Mouse (Mus musculus) limb, embryonic 10.5 days (tissue): ENCODE results near the gene 1700013F07Rik. TPM values are rescaled to one million over a fixed set of nuclear protein-coding genes. Genes with fewer than 3 reads are reported as not detected.
"Not testable (repeated sequence)": the region's sequence is repeated elsewhere in the genome, so short reads cannot be mapped to it uniquely, and the experiment has no call there.

Experiments
- DNase-seq: peaks from one replicate; pipeline ENCODE4 v3.0.0-alpha.2; 2017; ENCODE audit warnings: low spot score
- H3K27ac ChIP-seq: fragments of 300-500 bp; sonication (generic); 2 replicates; pipeline ENCODE4 v1.5.1; 2016; ENCODE audit warnings: mild to moderate bottlenecking
- H3K27me3 ChIP-seq: fragments of 300-500 bp; sonication (generic); 2 replicates; pipeline ENCODE4 v1.6.1; 2016; ENCODE audit warnings: low read depth, mild to moderate bottlenecking; ENCODE audit not compliant: poor library complexity, severe bottlenecking
- H3K36me3 ChIP-seq: fragments of 300-500 bp; sonication (generic); 2 replicates; pipeline ENCODE4 v1.6.1; 2016; ENCODE audit warnings: mild to moderate bottlenecking, moderate library complexity
- H3K4me1 ChIP-seq: fragments of 300-500 bp; sonication (generic); 2 replicates; pipeline ENCODE4 v1.6.1; 2016
- H3K4me3 ChIP-seq: fragments of 300-500 bp; sonication (generic); 2 replicates; pipeline ENCODE4 v1.5.1; 2016; ENCODE audit warnings: mild to moderate bottlenecking, moderate library complexity
- H3K9me3 ChIP-seq: fragments of 300-500 bp; sonication (generic); replicated peaks from 2 replicates; pipeline ENCODE4 v1.6.1; 2016; ENCODE audit warnings: mild to moderate bottlenecking
- WGBS: fragments of 180-500 bp; shearing (Covaris S2); methylation state at CpG from one replicate; pipeline ENCODE4 v1.1.7; 2016; 5-methylcytosine and 5-hydroxymethylcytosine counted together
- polyA plus RNA-seq: library from polyadenylated mRNA; unstranded; fragments of >200 nt; fragmentation: Nextera tagmentation; extraction: Ambion mirVana; gene quantifications from 2 replicates; pipeline ENCODE4 v1.2.1, GENCODE M21; 2016

Gene 1700013F07Rik
- 0.20 TPM in 1 of 2 replicates, not detected in the other for polyA plus RNA-seq

DNA sequence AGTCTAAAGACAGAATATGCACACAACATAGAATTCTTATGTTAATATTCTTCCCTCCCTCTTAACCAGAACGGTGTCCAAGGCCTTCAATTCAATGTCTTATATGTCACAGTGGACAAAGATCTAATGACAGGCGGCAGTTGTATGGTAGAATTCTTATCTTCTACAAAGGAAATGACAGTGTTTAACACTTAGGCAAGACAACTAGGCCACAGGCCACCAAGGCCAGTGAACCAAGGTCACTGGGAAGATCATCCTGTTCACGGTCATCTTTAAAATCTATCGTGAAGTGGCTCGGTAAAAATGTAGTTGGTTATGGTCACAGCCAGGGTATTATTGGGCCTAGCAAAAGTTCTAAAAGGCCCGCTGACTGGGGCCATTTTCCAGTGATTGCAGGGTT is at the start of gene 1700013F07Rik:
1700013F07Rik (plus strand) TSS at position 200 of the 400 bp plus-strand sequence.
- WGBS = 92% methylated on average over 6 of the region's 6 CpGs
- no peak for DNase-seq
- no peak within 1 kb of the TSS for H3K4me3 ChIP-seq
- H3K36me3 ChIP-seq = no peaks in the 10 kb centered on the region
- peaks cover 11% of the 10 kb centered on the region for H3K4me1 ChIP-seq
- no peak within 1 kb of the TSS for H3K27ac ChIP-seq
- H3K9me3 ChIP-seq = no peaks in the 10 kb centered on the region
- peaks cover 49% of the 10 kb centered on the region for H3K27me3 ChIP-seq

DNA sequence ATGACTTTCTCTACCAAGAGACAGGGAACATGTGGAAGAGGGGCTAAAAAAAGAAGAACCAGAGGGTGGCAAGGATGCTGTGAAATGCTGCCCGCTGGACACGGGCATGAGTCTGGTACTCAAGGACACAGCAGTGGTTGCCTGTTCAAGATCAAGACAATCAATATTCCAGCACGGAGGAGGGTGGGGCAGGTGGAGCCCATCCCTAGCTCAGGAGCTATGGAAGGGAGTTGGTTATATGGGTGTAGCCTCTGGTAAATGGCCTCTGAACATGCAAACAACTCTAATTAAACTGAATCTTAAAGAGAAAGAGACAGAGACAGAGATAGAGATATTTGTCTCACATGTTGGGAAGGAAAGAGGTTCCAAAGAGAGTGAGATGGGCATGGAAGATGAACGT is 49.2 kb upstream of the 1700013F07Rik start:
- no peak for DNase-seq
- H3K36me3 ChIP-seq = no peaks in the 10 kb centered on the region
- no peak overlapping the region for H3K4me3 ChIP-seq
- H3K27me3 ChIP-seq = no peaks in the 10 kb centered on the region
- 91% methylated on average over 4 of the region's 4 CpGs for WGBS
- H3K4me1 ChIP-seq = no peaks in the 10 kb centered on the region
- H3K9me3 ChIP-seq = no peaks in the 10 kb centered on the region
- H3K27ac ChIP-seq = no peak overlapping the region

DNA sequence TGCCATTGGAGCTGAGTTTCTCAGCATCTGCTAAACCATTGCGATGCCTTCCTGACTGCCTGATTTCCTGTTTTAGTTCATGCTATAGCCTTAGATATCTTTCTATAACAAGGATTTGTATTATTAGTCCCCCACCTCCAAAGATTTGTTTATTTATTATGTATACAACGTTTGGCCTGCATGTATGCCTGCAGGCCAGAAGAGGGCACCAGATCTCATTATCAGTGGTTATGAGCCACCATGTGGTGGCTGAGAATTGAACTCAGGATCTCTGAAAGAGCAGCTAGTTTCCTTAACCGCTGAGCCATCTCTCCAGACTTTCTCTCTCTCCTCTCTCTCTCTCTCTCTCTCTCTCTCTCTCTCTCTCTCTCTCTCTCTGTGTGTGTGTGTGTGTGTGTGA is 44.0 kb upstream of the 1700013F07Rik start:
- H3K4me3 ChIP-seq = no peak overlapping the region
- no peak for DNase-seq
- no peaks in the 10 kb centered on the region for H3K27me3 ChIP-seq
- no peak overlapping the region for H3K27ac ChIP-seq
- 37% methylated on average over 3 of the region's 3 CpGs for WGBS
- H3K4me1 ChIP-seq = peaks cover under 1% of the 10 kb centered on the region; the same call in 1 of the 2 replicates
- H3K36me3 ChIP-seq = no peaks in the 10 kb centered on the region
- H3K9me3 ChIP-seq = no peaks in the 10 kb centered on the region

DNA sequence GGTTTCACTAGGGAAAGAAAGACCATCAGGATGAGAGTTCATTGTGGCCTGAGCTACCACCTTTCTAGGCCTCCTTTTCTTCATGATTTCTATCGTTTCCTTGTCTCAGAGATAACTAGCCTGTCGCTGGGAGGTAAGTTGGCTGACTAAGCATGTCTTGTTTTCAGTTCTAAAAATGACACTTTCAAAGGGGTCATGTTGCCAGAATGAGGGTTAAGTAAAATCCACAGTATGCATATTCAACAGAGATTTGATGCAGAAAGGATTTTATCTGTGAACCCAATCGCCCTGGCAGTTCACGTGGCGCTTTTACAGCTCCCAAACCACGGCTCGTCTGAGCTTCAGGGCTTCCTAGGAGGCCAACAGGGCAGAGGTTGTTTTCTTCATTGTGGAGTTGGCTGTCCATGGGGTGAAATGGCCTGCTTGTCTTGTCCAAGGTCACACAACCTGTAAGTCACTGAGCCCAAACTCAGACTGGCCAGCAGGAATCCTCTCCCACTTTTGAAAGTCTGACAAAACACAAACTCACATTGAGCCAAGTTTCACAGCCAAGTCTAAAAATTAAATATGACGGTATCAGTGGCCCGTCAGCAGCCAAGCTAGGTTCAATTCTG is 39.0 kb upstream of the 1700013F07Rik start:
- no peaks in the 10 kb centered on the region for H3K27me3 ChIP-seq
- DNase-seq = no peak
- no peak overlapping the region for H3K27ac ChIP-seq
- H3K4me3 ChIP-seq = no peak overlapping the region
- H3K9me3 ChIP-seq = no peaks in the 10 kb centered on the region
- H3K36me3 ChIP-seq = no peaks in the 10 kb centered on the region
- H3K4me1 ChIP-seq = peaks cover 20% of the 10 kb centered on the region
- WGBS = 83% methylated on average over 9 of the region's 9 CpGs

DNA sequence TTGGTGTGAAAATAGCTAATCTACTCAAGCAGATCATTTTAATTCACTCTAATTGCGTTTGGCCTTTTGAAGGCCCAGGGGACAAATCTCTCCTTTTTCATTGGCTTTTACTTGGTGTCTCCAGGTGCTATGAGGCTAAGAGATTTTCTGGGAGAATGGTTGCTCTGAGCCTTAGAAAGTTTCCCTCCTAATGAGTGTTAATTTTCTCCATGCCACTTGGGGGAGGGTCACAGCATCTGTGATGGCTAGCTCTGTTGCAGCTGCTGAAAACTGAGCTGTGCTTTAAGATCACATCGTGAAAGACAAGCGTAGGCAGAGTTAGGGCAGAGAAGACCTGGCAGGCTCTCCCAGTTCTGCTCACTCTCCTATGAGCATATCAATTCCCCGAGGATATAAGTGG is 38.5 kb upstream of the 1700013F07Rik start:
- 41% methylated on average over 4 of the region's 4 CpGs for WGBS
- Histone ChIP-seq H3K4me1 (peaks cover 20% of the 10 kb centered on the region), H3K9me3 (no peaks in the 10 kb centered on the region), H3K27ac (no peak overlapping the region), H3K27me3 (no peaks in the 10 kb centered on the region), H3K4me3 (no peak overlapping the region), H3K36me3 (no peaks in the 10 kb centered on the region)
- no peak for DNase-seq

DNA sequence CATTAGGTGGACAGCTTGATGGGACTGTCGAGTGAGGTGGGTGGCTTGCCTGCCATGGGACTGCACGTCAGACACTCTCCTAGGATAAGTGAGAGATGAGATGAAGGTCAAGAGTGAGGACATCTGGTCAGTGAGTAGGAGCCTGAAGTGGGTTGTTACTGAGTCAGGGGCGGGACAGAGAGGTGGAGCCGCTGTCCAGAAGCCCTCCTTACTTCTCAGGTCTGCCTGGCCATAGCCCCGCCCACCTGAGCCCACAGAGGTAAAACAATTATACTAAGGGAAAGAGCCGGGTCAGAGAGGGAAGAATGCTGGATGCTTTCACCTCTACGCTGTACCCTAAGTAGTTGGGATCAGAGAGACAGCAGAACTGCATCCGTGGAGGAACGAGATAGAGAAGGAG is 36.3 kb upstream of the 1700013F07Rik start:
- no peaks in the 10 kb centered on the region for H3K36me3 ChIP-seq
- DNase-seq = no peak
- H3K9me3 ChIP-seq = no peaks in the 10 kb centered on the region
- no peak overlapping the region for H3K4me3 ChIP-seq
- WGBS = 29% methylated on average over 9 of the region's 9 CpGs
- no peaks in the 10 kb centered on the region for H3K27me3 ChIP-seq
- no peak overlapping the region for H3K27ac ChIP-seq
- H3K4me1 ChIP-seq = peaks cover 20% of the 10 kb centered on the region

DNA sequence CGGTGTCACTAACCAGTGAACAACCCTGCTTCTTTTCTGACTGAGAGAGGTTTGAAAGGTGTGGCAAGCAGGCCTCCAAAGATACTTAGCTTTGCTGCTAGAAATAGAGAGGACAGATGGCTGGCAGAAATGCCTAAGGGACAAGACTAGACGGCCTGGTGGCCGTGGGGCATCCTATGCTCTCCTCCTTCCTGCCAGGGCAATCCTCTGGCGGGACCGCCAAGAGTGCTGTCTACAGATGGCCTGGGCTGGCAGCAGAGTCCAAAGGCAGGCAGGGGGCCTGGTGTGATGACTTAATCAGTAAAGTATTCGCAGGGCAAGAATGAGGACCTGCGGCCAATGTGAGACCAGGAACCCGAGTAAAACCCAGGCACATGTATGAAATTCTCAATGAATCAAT is 34.1 kb upstream of the 1700013F07Rik start:
- no peak overlapping the region for H3K27ac ChIP-seq
- no peaks in the 10 kb centered on the region for H3K27me3 ChIP-seq
- no peaks in the 10 kb centered on the region for H3K36me3 ChIP-seq
- no peak for DNase-seq
- WGBS = 84% methylated on average over 8 of the region's 8 CpGs
- H3K4me1 ChIP-seq = peaks cover 20% of the 10 kb centered on the region
- no peaks in the 10 kb centered on the region for H3K9me3 ChIP-seq
- H3K4me3 ChIP-seq = no peak overlapping the region

DNA sequence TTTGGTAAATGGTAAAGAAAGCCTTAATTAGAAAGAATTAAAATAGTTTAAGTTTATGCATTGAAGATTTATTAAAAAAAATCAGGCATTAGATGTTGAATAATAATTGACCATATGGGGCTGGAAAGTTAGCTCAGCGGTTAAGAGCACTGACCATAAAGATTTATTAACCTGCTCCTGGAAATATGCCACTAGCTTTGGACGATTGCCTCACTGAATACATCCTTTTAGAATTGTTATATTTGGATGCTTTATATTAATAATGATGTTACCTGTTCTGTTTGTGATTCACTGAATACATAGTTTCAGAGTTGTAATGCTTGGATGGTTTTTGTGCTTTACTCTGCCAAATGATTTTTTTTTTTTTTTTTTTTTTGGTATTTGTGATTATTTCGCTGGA is 32.5 kb upstream of the 1700013F07Rik start:
- WGBS = 86% methylated on average over 3 of the region's 3 CpGs
- H3K27ac ChIP-seq, DNase-seq: not testable (repeated sequence)

DNA sequence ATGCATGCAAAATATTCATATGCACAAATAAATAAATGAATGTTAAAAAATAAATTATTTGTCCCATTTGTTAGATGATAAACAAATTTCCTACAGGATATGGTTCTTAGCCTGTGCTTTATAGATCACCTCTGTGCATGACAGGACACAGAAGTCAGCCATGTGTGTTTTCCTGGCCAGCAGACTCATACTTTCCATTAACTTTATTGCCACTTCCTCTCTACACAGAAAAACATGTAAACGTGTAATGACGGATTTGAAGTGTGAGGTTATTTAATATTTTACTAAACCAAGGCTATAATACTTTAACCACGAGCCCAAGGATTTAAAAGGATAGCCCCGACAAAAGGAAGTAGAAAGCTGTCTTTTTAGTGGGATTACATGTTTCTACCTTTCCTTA is 30.0 kb upstream of the 1700013F07Rik start:
- H3K9me3 ChIP-seq = no peaks in the 10 kb centered on the region
- peaks cover 12% of the 10 kb centered on the region for H3K4me1 ChIP-seq
- WGBS = 90% methylated on average over 4 of the region's 4 CpGs
- no peak overlapping the region for H3K4me3 ChIP-seq
- DNase-seq = no peak
- no peaks in the 10 kb centered on the region for H3K36me3 ChIP-seq
- no peak overlapping the region for H3K27ac ChIP-seq
- no peaks in the 10 kb centered on the region for H3K27me3 ChIP-seq

More for the DNA sequence above, 32.5 kb upstream of the 1700013F07Rik start:
- H3K4me3 ChIP-seq, H3K4me1 ChIP-seq, H3K9me3 ChIP-seq, H3K36me3 ChIP-seq, H3K27me3 ChIP-seq: not testable (repeated sequence)

DNA sequence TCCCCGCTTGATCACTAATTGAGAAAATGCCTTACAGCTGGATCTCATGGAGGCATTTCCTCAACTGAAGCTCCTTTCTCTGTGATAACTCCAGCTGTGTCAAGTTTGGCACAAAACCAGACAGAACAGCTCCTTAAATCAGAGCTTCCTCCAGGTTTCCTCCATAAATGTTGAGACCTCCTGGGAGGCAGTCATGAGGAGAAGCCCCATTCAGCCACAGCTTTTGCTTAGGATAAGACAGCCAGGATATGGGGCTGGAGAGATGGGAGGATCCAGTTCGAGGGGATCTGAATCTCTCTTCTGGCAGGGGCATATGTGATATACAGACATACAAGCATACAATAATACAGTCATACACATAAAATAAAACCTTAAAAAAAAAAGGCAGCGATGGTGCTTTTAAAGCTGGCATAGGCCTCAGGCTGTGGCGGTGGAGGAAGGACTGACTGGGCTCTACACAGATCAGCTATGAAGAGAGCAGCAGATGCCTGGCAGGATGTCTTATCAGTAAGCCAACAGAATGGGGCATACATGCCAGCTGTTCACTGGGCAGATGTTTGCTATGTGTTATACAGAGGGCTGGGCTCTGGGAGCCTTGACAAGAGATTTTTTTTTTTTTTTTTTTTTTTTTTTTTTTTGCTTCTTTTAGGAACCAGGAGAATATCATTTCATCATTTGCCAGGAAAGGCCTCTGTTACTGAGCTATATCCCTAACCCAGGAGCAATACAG is 25.0 kb upstream of the 1700013F07Rik start:
- Histone ChIP-seq H3K27me3 (no peaks in the 10 kb centered on the region), H3K36me3 (no peaks in the 10 kb centered on the region), H3K4me1 (peaks cover 37% of the 10 kb centered on the region), H3K27ac (no peak overlapping the region; the same call in 1 of the 2 replicates), H3K4me3 (no peak overlapping the region), H3K9me3 (no peaks in the 10 kb centered on the region)
- 69% methylated on average over 4 of the region's 4 CpGs for WGBS
- no peak for DNase-seq

DNA sequence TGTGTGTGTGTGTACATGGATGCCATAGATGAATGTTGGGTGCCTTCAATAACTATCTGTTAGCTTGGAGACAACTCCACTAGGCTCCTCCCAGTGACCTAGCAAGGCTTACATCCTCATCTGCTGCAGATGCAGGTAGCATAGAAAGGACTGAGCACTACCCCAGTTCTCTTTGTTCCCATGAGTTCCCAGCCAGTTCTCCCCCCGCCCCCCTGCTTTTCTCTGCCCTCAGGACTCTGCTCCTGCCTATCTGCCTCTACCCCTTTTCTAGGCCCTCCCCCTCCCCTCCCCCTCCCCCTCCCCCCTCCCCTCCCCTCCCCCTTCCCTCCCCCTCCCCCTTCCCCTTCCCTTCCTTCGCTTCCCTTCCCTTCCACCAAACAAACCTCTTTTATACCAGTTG is 23.8 kb upstream of the 1700013F07Rik start:
- Histone ChIP-seq H3K4me3 (no peak overlapping the region), H3K27ac (peak overlapping the region; percentile 39), H3K9me3 (no peaks in the 10 kb centered on the region), H3K4me1 (peaks cover 37% of the 10 kb centered on the region), H3K27me3 (no peaks in the 10 kb centered on the region), H3K36me3 (no peaks in the 10 kb centered on the region)
- DNase-seq = no peak
- WGBS = 59% methylated on average over 2 of the region's 2 CpGs

DNA sequence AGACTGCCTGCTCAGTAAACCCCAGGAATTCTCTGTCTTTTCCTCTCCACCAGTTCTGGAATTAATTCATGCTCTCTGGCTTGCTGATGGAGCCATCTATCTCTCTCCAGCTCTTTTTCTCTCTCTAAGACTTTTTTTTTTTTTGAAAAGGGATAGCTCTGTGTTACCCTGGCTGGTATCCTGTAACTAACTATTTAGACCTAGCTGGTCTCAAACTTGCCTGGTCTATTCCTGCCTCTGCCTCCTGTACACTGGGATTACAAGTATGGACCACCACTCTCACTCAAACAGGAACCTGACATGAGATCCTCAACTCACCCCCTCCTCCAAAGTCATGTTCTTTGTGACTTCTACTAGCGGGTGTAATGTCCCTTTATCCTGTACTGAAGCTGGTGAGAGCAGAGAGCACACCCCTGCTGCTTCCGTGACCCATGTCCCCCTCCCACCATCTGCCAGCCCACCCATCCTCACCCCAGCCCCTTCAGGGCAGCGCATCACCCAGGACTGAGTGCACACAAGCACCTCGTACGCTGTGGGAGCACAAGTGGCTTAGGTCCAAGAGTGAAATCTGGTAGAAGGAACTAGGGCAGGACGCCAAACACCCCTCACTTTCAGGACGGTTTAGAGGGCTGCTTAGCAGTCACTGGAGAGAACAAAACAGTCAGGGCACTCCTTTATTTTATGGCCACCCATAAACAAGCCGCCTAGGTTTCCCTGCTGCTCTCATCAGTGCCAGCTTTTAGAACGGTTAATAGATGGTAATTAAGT is 23.1 kb upstream of the 1700013F07Rik start:
- peak overlapping the region; percentile 9; the same call in 1 of the 2 replicates for H3K4me3 ChIP-seq
- H3K9me3 ChIP-seq = no peaks in the 10 kb centered on the region
- no peaks in the 10 kb centered on the region for H3K27me3 ChIP-seq
- peak overlapping the region; percentile 79 for H3K27ac ChIP-seq
- no peak for DNase-seq
- WGBS = 20% methylated on average over 9 of the region's 9 CpGs
- H3K4me1 ChIP-seq = peaks cover 37% of the 10 kb centered on the region
- H3K36me3 ChIP-seq = no peaks in the 10 kb centered on the region

DNA sequence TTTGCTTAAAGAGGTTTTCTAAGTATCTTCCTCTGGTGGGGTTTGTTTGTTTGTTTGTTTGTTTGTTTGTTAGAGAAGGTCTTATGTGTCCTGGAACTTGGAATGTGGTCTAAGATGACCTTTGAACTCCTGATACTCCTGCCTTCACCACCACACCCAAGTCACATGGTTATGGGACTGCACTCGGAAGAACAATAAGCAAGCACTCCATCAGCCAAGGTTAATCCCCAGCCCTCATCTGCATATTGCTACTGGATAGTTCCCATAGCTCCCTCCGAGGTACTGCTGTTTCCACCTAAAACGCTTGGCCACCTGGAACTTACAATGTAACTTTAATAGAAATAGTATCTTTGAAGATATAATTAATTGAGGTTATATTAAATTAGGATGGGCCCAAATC is 20.5 kb upstream of the 1700013F07Rik start:
- Histone ChIP-seq H3K4me1 (peaks cover 30% of the 10 kb centered on the region), H3K36me3 (no peaks in the 10 kb centered on the region), H3K27me3 (no peaks in the 10 kb centered on the region), H3K4me3 (no peak overlapping the region), H3K27ac (no peak overlapping the region), H3K9me3 (no peaks in the 10 kb centered on the region)
- 74% methylated on average over 3 of the region's 3 CpGs for WGBS
- no peak for DNase-seq
